Mouse (Mus musculus): Measurements from ENCODE around the gene Itgb4. TPM values are rescaled to one million over a fixed set of nuclear protein-coding genes. Genes with fewer than 3 reads are reported as not detected.

Itgb4 gene
- polyA plus RNA-seq, 1 experiment from 2014 or later = 0.40 TPM

DNA sequence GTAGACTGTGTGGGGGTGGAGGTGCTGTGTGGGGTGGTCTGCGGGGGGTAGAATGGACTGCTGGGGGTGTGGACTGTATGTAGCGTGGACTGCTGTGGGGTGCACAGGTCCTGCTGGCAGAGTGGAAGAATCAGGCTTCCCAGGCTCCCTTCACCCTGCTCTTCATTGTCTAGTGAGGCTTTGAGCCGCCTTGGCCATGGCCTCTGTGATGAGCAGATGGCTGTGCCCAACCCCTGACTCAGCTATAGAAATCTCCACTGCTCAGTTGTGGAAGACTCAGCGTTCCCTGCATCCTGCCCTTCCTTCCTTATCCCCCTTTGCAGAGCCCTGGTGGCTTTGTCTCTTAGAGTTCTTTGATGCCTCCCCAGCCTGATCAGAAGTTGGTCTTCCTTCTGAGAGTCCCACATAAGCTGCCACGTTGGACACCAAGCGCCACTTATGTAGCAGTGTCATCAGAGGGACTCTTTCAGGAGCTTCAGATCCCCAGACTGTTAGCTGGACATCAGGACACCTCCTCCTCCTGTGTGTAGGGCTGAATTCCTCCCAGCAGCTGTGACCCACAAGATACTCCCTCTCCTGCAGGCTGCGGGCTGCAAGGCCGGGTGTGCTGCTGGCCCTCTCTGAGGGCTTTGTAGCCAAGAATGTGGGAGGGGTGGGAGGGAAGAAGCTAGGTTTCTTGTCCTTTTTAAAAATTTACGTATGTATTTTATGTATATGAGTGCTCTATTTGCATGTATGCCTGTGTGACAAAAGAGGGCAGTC is 11.7 kb upstream of the Itgb4 start:
- no peak overlapping the region for H3K27ac ChIP-seq (ENCODE audit: low read length)
- peaks cover 14% of the 10 kb centered on the region for H3K4me1 ChIP-seq (ENCODE audit: control insufficient read depth, low read depth, low read length)
- no peak overlapping the region for H3K4me2 ChIP-seq (ENCODE audit: low read depth, low read length)
- H3K4me3 ChIP-seq (ENCODE audit: low read depth, low read length) = no peak overlapping the region
- no peaks in the 10 kb centered on the region for H3K27me3 ChIP-seq (ENCODE audit: control insufficient read depth, insufficient read depth, low read depth, low read length)
- 81% methylated on average over 9 of the region's 9 CpGs for WGBS (ENCODE audit: insufficient replicate concordance)
- ATAC-seq (ENCODE audit: low read depth) = no peak
- no peaks in the 10 kb centered on the region for H3K9me3 ChIP-seq (replicated peaks; ENCODE audit: control insufficient read depth, low read length)
- H3K36me3 ChIP-seq (ENCODE audit: control insufficient read depth, insufficient read depth) = peaks cover 35% of the 10 kb centered on the region
- H3K9ac ChIP-seq (ENCODE audit: low read depth, low read length) = no peak overlapping the region

DNA sequence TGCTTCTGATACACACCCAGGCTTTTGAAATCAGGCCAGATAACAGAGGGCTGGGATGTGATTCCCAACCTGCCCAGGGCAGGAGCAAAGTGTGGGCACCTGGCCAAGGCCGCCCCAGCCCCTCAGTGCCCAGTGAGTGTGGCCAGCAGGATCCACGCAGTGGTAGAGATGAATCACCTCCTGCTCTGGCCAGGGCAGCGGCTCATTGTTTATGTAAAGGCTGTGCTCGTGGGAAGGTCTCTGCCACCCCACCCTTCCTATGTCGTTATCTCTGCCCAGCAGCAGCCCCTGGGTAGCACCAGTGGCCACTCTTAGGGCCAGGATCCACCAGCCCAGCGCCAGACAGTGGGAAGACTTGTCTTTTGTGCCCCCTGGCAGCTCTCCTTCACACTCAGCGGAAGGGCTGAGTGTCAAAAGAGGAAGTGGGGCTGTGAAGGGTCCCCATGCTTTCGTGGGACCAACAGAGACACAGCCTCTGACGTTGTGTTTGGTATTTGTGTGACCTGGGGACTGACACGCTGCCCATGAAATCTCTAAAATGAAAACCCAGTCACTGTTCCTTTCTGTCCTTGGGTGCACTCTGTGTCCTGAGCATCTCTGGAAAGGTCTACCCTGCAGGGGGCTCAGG is 9.4 kb upstream of the Itgb4 start:
- no peak overlapping the region for H3K4me2 ChIP-seq (ENCODE audit: low read depth, low read length)
- H3K27me3 ChIP-seq (ENCODE audit: control insufficient read depth, insufficient read depth, low read depth, low read length) = no peaks in the 10 kb centered on the region
- H3K9ac ChIP-seq (ENCODE audit: low read depth, low read length) = no peak overlapping the region
- 19% methylated on average over 10 of the region's 10 CpGs for WGBS (ENCODE audit: insufficient replicate concordance)
- peaks cover 14% of the 10 kb centered on the region for H3K4me1 ChIP-seq (ENCODE audit: control insufficient read depth, low read depth, low read length)
- H3K4me3 ChIP-seq (ENCODE audit: low read depth, low read length) = no peak overlapping the region
- H3K27ac ChIP-seq (ENCODE audit: low read length) = no peak overlapping the region
- H3K36me3 ChIP-seq (ENCODE audit: control insufficient read depth, insufficient read depth) = peaks cover 35% of the 10 kb centered on the region
- no peaks in the 10 kb centered on the region for H3K9me3 ChIP-seq (replicated peaks; ENCODE audit: control insufficient read depth, low read length)
- ATAC-seq (ENCODE audit: low read depth) = peak; percentile 45

DNA sequence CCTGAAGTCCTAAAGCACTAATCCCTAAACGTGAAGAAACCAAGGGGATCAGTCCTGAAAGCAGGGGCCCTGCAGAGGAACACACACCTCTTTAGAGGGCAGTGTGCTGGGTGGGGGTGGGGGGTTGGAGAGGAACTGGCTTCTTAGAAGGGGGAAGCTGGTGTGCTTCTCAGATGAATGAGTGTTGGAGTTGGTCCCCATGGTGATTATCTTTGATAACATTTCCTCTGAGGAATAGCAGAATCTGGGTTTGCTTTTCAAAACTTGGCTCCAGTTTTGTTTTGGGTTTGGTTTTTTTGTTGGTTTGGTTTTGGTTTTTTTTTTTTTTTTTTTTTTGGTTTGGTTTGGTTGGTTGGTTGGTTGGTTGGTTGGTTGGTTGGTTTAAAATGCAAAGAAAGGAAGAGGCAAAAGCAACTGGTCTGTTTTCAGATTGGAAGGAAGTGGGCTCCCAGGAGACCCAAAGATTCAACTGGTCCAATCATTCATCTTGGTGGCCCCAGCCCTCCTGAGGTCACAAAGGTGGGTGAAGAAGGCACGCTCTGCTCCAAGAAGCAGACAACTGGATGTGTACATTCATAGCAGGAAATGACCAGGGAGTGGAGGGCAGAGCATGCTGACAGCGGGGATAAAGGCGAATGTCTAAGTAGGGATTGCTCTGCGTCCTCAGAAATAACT is 5.6 kb upstream of the Itgb4 start:
- Histone ChIP-seq H3K36me3 (ENCODE audit: control insufficient read depth, insufficient read depth) (peaks cover 12% of the 10 kb centered on the region), H3K9ac (ENCODE audit: low read depth, low read length) (no peak overlapping the region), H3K9me3 (replicated peaks; ENCODE audit: control insufficient read depth, low read length) (no peaks in the 10 kb centered on the region), H3K4me3 (ENCODE audit: low read depth, low read length) (no peak overlapping the region), H3K4me1 (ENCODE audit: control insufficient read depth, low read depth, low read length) (peaks cover 14% of the 10 kb centered on the region), H3K27ac (ENCODE audit: low read length) (no peak overlapping the region), H3K4me2 (ENCODE audit: low read depth, low read length) (no peak overlapping the region), H3K27me3 (ENCODE audit: control insufficient read depth, insufficient read depth, low read depth, low read length) (peaks cover 7% of the 10 kb centered on the region)
- WGBS (ENCODE audit: insufficient replicate concordance) = 41% methylated on average over 5 of the region's 5 CpGs
- ATAC-seq (ENCODE audit: low read depth) = no peak

DNA sequence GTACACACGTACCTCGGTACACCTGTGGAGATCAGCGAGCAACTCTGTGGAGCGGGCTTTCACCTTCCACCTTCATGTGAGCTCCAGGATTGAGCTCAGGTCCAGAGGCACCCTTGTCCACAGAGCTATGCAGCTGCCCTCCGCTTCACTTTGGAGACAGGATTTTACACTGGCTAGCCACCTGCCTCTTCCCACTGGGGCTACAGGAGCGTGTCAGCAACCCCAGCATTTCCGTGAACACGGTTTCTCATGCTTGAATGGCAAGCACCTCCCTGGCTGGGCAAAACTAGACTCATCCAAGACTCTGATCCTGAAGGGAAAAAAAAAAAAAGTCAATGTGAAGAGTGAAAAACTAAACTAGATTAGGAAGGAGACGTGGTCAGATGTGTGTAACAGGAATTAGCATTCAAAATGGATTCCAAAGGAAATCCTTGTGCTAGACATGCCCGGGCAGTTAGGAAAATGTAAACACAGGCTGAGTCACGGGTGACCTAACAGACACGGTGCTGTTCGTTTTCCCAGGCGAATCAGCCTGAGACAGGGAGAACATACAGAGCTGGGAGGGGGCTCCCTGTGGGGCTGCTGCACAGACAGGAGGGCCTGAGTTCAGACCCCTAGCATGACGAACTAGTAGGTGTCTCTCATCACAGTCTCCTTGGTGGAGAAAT is 4.4 kb upstream of the Itgb4 start:
- no peak overlapping the region for H3K27ac ChIP-seq (ENCODE audit: low read length)
- H3K9ac ChIP-seq (ENCODE audit: low read depth, low read length) = no peak overlapping the region
- no peak overlapping the region for H3K4me2 ChIP-seq (ENCODE audit: low read depth, low read length)
- H3K9me3 ChIP-seq (replicated peaks; ENCODE audit: control insufficient read depth, low read length) = no peaks in the 10 kb centered on the region
- H3K4me3 ChIP-seq (ENCODE audit: low read depth, low read length) = no peak overlapping the region
- peaks cover 20% of the 10 kb centered on the region for H3K27me3 ChIP-seq (ENCODE audit: control insufficient read depth, insufficient read depth, low read depth, low read length)
- WGBS (ENCODE audit: insufficient replicate concordance) = 57% methylated on average over 15 of the region's 15 CpGs
- ATAC-seq (ENCODE audit: low read depth) = no peak
- peaks cover 1% of the 10 kb centered on the region; the same call in 1 of the 2 replicates for H3K36me3 ChIP-seq (ENCODE audit: control insufficient read depth, insufficient read depth)
- H3K4me1 ChIP-seq (ENCODE audit: control insufficient read depth, low read depth, low read length) = peaks cover 2% of the 10 kb centered on the region

DNA sequence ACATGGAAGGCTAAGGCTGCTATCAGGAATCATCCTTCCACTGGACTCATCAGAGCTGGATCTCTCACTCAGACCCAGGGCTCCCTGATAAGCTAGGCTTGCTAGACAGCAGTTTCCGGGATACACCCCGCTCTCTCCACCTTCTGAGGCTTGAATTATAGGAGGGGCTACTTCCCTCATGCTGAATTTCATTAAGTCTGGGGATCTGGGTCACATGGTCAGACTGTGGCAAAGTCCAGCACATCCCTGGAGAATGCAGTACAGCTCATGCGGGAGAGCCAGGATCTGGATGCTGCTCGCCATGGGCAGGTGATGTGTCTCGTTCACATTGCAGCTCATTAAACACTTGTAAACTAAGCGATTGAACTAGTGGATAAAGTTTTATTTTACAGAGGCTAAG is 3.5 kb upstream of the Itgb4 start:
- Histone ChIP-seq H3K27me3 (ENCODE audit: control insufficient read depth, insufficient read depth, low read depth, low read length) (peaks cover 28% of the 10 kb centered on the region), H3K9ac (ENCODE audit: low read depth, low read length) (no peak overlapping the region), H3K9me3 (replicated peaks; ENCODE audit: control insufficient read depth, low read length) (no peaks in the 10 kb centered on the region), H3K4me1 (ENCODE audit: control insufficient read depth, low read depth, low read length) (no peaks in the 10 kb centered on the region; the same call in 1 of the 2 replicates), H3K27ac (ENCODE audit: low read length) (no peak overlapping the region), H3K36me3 (ENCODE audit: control insufficient read depth, insufficient read depth) (no peaks in the 10 kb centered on the region; the same call in 1 of the 2 replicates), H3K4me3 (ENCODE audit: low read depth, low read length) (no peak overlapping the region), H3K4me2 (ENCODE audit: low read depth, low read length) (no peak overlapping the region)
- no peak for ATAC-seq (ENCODE audit: low read depth)
- 65% methylated on average over 6 of the region's 6 CpGs for WGBS (ENCODE audit: insufficient replicate concordance)

DNA sequence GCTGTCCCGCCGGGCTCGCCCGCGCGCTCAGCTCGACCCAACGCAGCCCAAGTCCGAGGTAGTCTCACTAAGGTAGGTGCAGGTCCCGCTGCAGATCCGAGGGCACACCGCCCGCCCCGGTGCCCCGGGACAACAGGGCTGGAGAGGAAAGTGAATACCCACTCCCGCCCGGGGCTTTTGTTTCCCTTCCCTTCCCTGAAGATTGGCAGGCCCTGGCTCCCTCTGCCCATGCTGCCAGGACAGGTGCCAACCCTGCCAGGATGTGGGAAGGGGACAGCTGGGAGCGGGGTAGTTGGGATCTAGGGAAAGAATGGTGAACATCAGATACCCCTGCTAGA is 543 bp downstream of the Itgb4 start:
- 6% methylated on average over 18 of the region's 18 CpGs for WGBS (ENCODE audit: insufficient replicate concordance)
- Histone ChIP-seq H3K4me1 (ENCODE audit: control insufficient read depth, low read depth, low read length) (no peaks in the 10 kb centered on the region; the same call in 1 of the 2 replicates), H3K4me2 (ENCODE audit: low read depth, low read length) (peak overlapping the region; percentile 61), H3K36me3 (ENCODE audit: control insufficient read depth, insufficient read depth) (no peaks in the 10 kb centered on the region), H3K9me3 (replicated peaks; ENCODE audit: control insufficient read depth, low read length) (no peaks in the 10 kb centered on the region), H3K9ac (ENCODE audit: low read depth, low read length) (no peak overlapping the region), H3K27me3 (ENCODE audit: control insufficient read depth, insufficient read depth, low read depth, low read length) (peaks cover 33% of the 10 kb centered on the region), H3K4me3 (ENCODE audit: low read depth, low read length) (peak overlapping the region; percentile 49), H3K27ac (ENCODE audit: low read length) (no peak overlapping the region)
- no peak for ATAC-seq (ENCODE audit: low read depth)

DNA sequence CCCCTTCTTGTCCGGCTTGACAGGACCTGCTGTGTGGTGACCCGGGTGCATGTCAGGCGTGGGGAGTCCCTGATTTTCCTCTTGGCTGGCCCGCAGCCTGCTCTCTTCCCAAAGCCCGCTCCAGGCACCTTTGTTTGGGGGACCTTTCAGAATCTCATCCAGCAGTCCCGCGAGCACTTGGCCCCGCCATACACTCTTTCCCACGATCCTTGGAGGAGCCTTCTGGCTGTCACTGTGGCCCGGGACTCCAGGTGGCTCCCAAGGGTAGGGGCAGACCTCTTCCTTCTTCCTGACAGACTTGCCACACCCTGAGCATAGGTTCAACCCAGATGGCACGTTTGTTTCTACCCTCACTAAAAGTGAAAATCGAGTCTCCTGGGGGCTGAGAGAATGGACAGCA is 1.0 kb downstream of the Itgb4 start:
- H3K4me3 ChIP-seq (ENCODE audit: low read depth, low read length) = no peak overlapping the region; the same call in 1 of the 2 replicates
- no peak overlapping the region for H3K27ac ChIP-seq (ENCODE audit: low read length)
- H3K9me3 ChIP-seq (replicated peaks; ENCODE audit: control insufficient read depth, low read length) = no peaks in the 10 kb centered on the region
- H3K36me3 ChIP-seq (ENCODE audit: control insufficient read depth, insufficient read depth) = no peaks in the 10 kb centered on the region
- no peak overlapping the region for H3K4me2 ChIP-seq (ENCODE audit: low read depth, low read length)
- no peak for ATAC-seq (ENCODE audit: low read depth)
- no peaks in the 10 kb centered on the region; the same call in 1 of the 2 replicates for H3K4me1 ChIP-seq (ENCODE audit: control insufficient read depth, low read depth, low read length)
- no peak overlapping the region for H3K9ac ChIP-seq (ENCODE audit: low read depth, low read length)
- peaks cover 33% of the 10 kb centered on the region for H3K27me3 ChIP-seq (ENCODE audit: control insufficient read depth, insufficient read depth, low read depth, low read length)
- 39% methylated on average over 12 of the region's 12 CpGs for WGBS (ENCODE audit: insufficient replicate concordance)

DNA sequence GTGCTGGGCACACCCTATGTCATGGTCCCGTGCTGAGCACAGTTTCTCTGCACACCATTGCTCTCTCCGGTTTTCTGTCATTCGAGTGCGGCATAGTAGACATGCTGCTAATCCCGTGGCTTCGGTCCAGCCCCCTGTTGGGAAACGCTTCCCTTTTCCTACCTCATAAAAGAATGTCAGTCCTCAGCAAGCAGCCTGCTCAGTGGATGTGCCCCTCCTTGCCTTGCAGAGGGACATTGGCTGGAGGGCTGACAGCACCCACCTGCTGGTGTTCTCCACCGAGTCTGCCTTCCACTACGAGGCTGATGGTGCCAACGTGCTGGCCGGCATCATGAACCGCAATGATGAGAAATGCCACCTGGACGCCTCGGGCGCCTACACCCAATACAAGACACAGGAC is 8.0 kb downstream of the Itgb4 start:
- Histone ChIP-seq H3K27me3 (ENCODE audit: control insufficient read depth, insufficient read depth, low read depth, low read length) (no peaks in the 10 kb centered on the region; the same call in 1 of the 2 replicates), H3K9me3 (replicated peaks; ENCODE audit: control insufficient read depth, low read length) (no peaks in the 10 kb centered on the region), H3K36me3 (ENCODE audit: control insufficient read depth, insufficient read depth) (no peaks in the 10 kb centered on the region), H3K4me2 (ENCODE audit: low read depth, low read length) (no peak overlapping the region), H3K9ac (ENCODE audit: low read depth, low read length) (no peak overlapping the region), H3K27ac (ENCODE audit: low read length) (no peak overlapping the region), H3K4me1 (ENCODE audit: control insufficient read depth, low read depth, low read length) (no peaks in the 10 kb centered on the region), H3K4me3 (ENCODE audit: low read depth, low read length) (no peak overlapping the region)
- 82% methylated on average over 15 of the region's 15 CpGs for WGBS (ENCODE audit: insufficient replicate concordance)
- ATAC-seq (ENCODE audit: low read depth) = no peak
